Mouse (Mus musculus) liver, embryonic 11.5 days (tissue): ENCODE measurements around the gene Mal. TPM values are rescaled to one million over a fixed set of nuclear protein-coding genes. Genes with fewer than 3 reads are reported as not detected.
A peak's percentile ranks its signal among the peaks of the same experiment; 100 is the strongest.

Experiments
- ATAC-seq: fragments of 200-750 bp; cut with Nextera tagmentation; replicated peaks from 2 replicates; pipeline ENCODE4 v1.8.0; 2017; ENCODE audit warnings: moderate number of reproducible peaks, mild to moderate bottlenecking, moderate TSS enrichment, moderate library complexity; ENCODE audit not compliant: low FRiP score
- DNase-seq: peaks from one replicate; pipeline ENCODE4 v3.0.0-alpha.2; 2017; ENCODE audit warnings: low spot score
- H3K27ac ChIP-seq: fragments of 300-500 bp; sonication (generic); 2 replicates; pipeline ENCODE4 v1.5.1; 2014; ENCODE audit warnings: mild to moderate bottlenecking, low read depth, low read length, control low read depth
- H3K27me3 ChIP-seq: fragments of 300-500 bp; sonication (generic); replicated peaks from 2 replicates; pipeline ENCODE4 v1.6.1; 2014; ENCODE audit warnings: low read length, mixed read lengths; ENCODE audit not compliant: control insufficient read depth, insufficient read depth
- H3K36me3 ChIP-seq: fragments of 300-500 bp; sonication (generic); 2 replicates; pipeline ENCODE4 v1.6.1; 2014; ENCODE audit warnings: mild to moderate bottlenecking, low read length, moderate library complexity, mixed read lengths; ENCODE audit not compliant: control insufficient read depth, insufficient read depth
- H3K4me1 ChIP-seq: fragments of 300-500 bp; sonication (generic); replicated peaks from 2 replicates; pipeline ENCODE4 v1.6.1; 2014; ENCODE audit warnings: low read length, mixed read lengths; ENCODE audit not compliant: control insufficient read depth, insufficient read depth
- H3K4me2 ChIP-seq: fragments of 300-500 bp; sonication (generic); 2 replicates; pipeline ENCODE4 v1.6.1; 2014; ENCODE audit warnings: mild to moderate bottlenecking, control low read depth, moderate library complexity
- H3K4me3 ChIP-seq: fragments of 300-500 bp; sonication (generic); 2 replicates; pipeline ENCODE4 v1.5.1; 2014; ENCODE audit warnings: low read depth, low read length, control low read depth
- H3K9ac ChIP-seq: fragments of 300-500 bp; sonication (generic); 2 replicates; pipeline ENCODE4 v1.6.1; 2014; ENCODE audit warnings: low read depth, low read length, control low read depth
- H3K9me3 ChIP-seq: fragments of 300-500 bp; sonication (generic); 2 replicates; pipeline ENCODE4 v1.6.1; 2016; ENCODE audit warnings: low read length, inconsistent platforms, mixed read lengths; ENCODE audit not compliant: control insufficient read depth
- WGBS: fragments of 180-500 bp; shearing (Covaris S2); extraction: QIAGEN DNeasy Blood & Tissue Kit; methylation state at CpG from one replicate; pipeline ENCODE4 v1.1.7; 2014; 5-methylcytosine and 5-hydroxymethylcytosine counted together
- polyA plus RNA-seq: library from polyadenylated mRNA; unstranded; fragments of >200 nt; fragmentation: Nextera tagmentation; extraction: Ambion mirVana; gene quantifications from 2 replicates; pipeline ENCODE4 v1.2.1, GENCODE M21; 2014

The Mal gene
- polyA plus RNA-seq, 1 experiment from 2014 or later, result 0.11 TPM

GRCm38 (mm10) chr2:127586694-127587513, 69.6 kb downstream of the Mal start, which contains the start of the genes Zfp661 and Mrps5:
TSS of gene Zfp661 (minus strand) at chr2:127587094.
TSS of gene Mrps5 (plus strand) at chr2:127587222.
- no peaks in the 10 kb centered on the region for H3K36me3 ChIP-seq
- DNase-seq, result peak; percentile 89
- WGBS, result 5% methylated on average over 39 of the region's 39 CpGs

GRCm38 (mm10) chr2:127584436-127584858, 72.0 kb downstream of the Mal start:
- Histone ChIP-seq H3K4me3 (peak overlapping the region; percentile 68), H3K4me1 (peaks cover 18% of the 10 kb centered on the region), H3K9me3 (no peaks in the 10 kb centered on the region), H3K9ac (peak overlapping the region; percentile 70), H3K27ac (no peak overlapping the region), H3K4me2 (peak overlapping the region; percentile 90), H3K27me3 (no peaks in the 10 kb centered on the region), H3K36me3 (no peaks in the 10 kb centered on the region)
- DNase-seq (peak; percentile 89), ATAC-seq (peak; percentile 82)
- WGBS, result under 1% methylated on average over 24 of the region's 24 CpGs

More at GRCm38 (mm10) chr2:127586694-127587513, 69.6 kb downstream of the Mal start, which contains the start of the genes Zfp661 and Mrps5:
- Histone ChIP-seq H3K9me3 (no peaks in the 10 kb centered on the region), H3K4me2 (peak within 1 kb of the TSS; percentile 71), H3K9ac (peak within 1 kb of the TSS; percentile 83), H3K4me3 (peak within 1 kb of the TSS; percentile 87), H3K27ac (peak within 1 kb of the TSS; percentile 79), H3K4me1 (peaks cover 24% of the 10 kb centered on the region), H3K27me3 (no peaks in the 10 kb centered on the region)
- peak; percentile 83 for ATAC-seq

Other genes with a start within 250 kb of the Mal start
- 0.43 and 0.92 TPM in 2 replicates for gene Gpat2, start 231.5 kb downstream of the Mal start, polyA plus RNA-seq
- 16.6 and 19.9 TPM in 2 replicates for gene Fahd2a, start 212.1 kb downstream of the Mal start, polyA plus RNA-seq
- 1.3 and 1.4 TPM in 2 replicates for gene Kcnip3, start 134.6 kb downstream of the Mal start, polyA plus RNA-seq
- 0.23 and 0.25 TPM in 2 replicates for gene Prom2, start 115.2 kb downstream of the Mal start, polyA plus RNA-seq
- gene Zfp661, start 69.6 kb downstream of the Mal start, polyA plus RNA-seq, result 3.2 and 4.0 TPM in 2 replicates
- 202 and 214 TPM in 2 replicates for gene Mrps5, start 69.5 kb downstream of the Mal start, polyA plus RNA-seq
- 0.17 and 0.22 TPM in 2 replicates for gene Mall, start 73.2 kb upstream of the Mal start, polyA plus RNA-seq
- gene Nphp1, start 132.2 kb upstream of the Mal start, polyA plus RNA-seq, result 12.5 and 12.8 TPM in 2 replicates
- gene Mtln, start 135.8 kb upstream of the Mal start, polyA plus RNA-seq, result 40.6 and 45.2 TPM in 2 replicates
- 45.1 and 47.8 TPM in 2 replicates for gene Bub1, start 175.2 kb upstream of the Mal start, polyA plus RNA-seq
- gene Acoxl, start 182.2 kb upstream of the Mal start, polyA plus RNA-seq, result 0.34 TPM in 1 of 2 replicates, not detected in the other